Mouse (Mus musculus) olfactory bulb, adult 2 months (tissue): ENCODE data around the gene Grm8.

ENCODE experiments used
- CTCF ChIP-seq: fragments of 200-500 bp; IDR thresholded peaks from 2 replicates; pipeline ENCODE4 v1.5.1; 2012; ENCODE audit warnings: low read depth, mild to moderate bottlenecking, low read length, moderate library complexity; ENCODE audit not compliant: insufficient read depth
- POLR2A ChIP-seq: fragments of 200-500 bp; IDR thresholded peaks from 2 replicates; pipeline ENCODE4 v1.6.1; 2012; ENCODE audit warnings: mild to moderate bottlenecking, low read depth, low read length, moderate library complexity; ENCODE audit not compliant: insufficient read depth

GRCm38 (mm10) chr6:27314273-27315009 is 820.5 kb downstream of the Grm8 start:
- TF ChIP-seq CTCF: no peak
- no peak for TF ChIP-seq POLR2A
